Mouse (Mus musculus) hindbrain, embryonic 15.5 days (tissue): ENCODE data around the gene Ube2l3. TPM values are rescaled to one million over a fixed set of nuclear protein-coding genes. Genes with fewer than 3 reads are reported as not detected.
"Not testable (repeated sequence)": the region's sequence is repeated elsewhere in the genome, so short reads cannot be mapped to it uniquely, and the experiment has no call there.

Experiments
- ATAC-seq: fragments of 200-750 bp; cut with Nextera tagmentation; 2 replicates; pipeline ENCODE4 v1.8.0; 2017; ENCODE audit warnings: low read depth, moderate number of reproducible peaks, moderate TSS enrichment; ENCODE audit not compliant: low FRiP score
- H3K27ac ChIP-seq: fragments of 300-500 bp; sonication (generic); replicated peaks from 2 replicates; pipeline ENCODE4 v1.5.1; 2015; ENCODE audit warnings: mild to moderate bottlenecking, inconsistent platforms
- H3K27me3 ChIP-seq: fragments of 300-500 bp; sonication (generic); 2 replicates; pipeline ENCODE4 v1.6.1; 2015; ENCODE audit warnings: control low read depth, inconsistent platforms
- H3K36me3 ChIP-seq: fragments of 300-500 bp; sonication (generic); 2 replicates; pipeline ENCODE4 v1.6.1; 2015; ENCODE audit warnings: control low read depth, inconsistent platforms
- H3K4me1 ChIP-seq: fragments of 300-500 bp; sonication (generic); replicated peaks from 2 replicates; pipeline ENCODE4 v1.6.1; 2015; ENCODE audit warnings: control low read depth, inconsistent platforms
- H3K4me2 ChIP-seq: fragments of 300-500 bp; sonication (generic); 2 replicates; pipeline ENCODE4 v1.6.1; 2015; ENCODE audit warnings: moderate library complexity, mild to moderate bottlenecking, inconsistent platforms
- H3K4me3 ChIP-seq: fragments of 300-500 bp; sonication (generic); 2 replicates; pipeline ENCODE4 v1.5.1; 2015; ENCODE audit warnings: mild to moderate bottlenecking, inconsistent platforms
- H3K9ac ChIP-seq: fragments of 300-500 bp; sonication (generic); 2 replicates; pipeline ENCODE4 v1.6.1; 2015; ENCODE audit warnings: inconsistent platforms
- H3K9me3 ChIP-seq: fragments of 300-500 bp; sonication (generic); 2 replicates; pipeline ENCODE4 v1.6.1; 2016; ENCODE audit warnings: control low read depth, inconsistent platforms
- WGBS: fragments of 180-500 bp; shearing (Covaris S2); methylation state at CpG from one replicate; pipeline ENCODE4 v1.1.7; 2015; 5-methylcytosine and 5-hydroxymethylcytosine counted together
- polyA plus RNA-seq: library from polyadenylated mRNA; unstranded; fragments of >200 nt; fragmentation: Nextera tagmentation; extraction: Ambion mirVana; gene quantifications from 2 replicates; pipeline ENCODE4 v1.2.1, GENCODE M21; 2015

Ube2l3 gene
- polyA plus RNA-seq, 1 experiment from 2014 or later, result 281 TPM

GRCm38 (mm10) chr16:17168049-17168448, 34.4 kb downstream of the Ube2l3 start:
- Histone ChIP-seq H3K27me3 (no peaks in the 10 kb centered on the region), H3K9me3 (no peaks in the 10 kb centered on the region), H3K4me3 (no peak overlapping the region), H3K4me2 (no peak overlapping the region), H3K9ac (no peak overlapping the region), H3K4me1 (no peaks in the 10 kb centered on the region), H3K36me3 (peaks cover 26% of the 10 kb centered on the region), H3K27ac (no peak overlapping the region)
- WGBS, result 91% methylated on average over 5 of the region's 5 CpGs
- no peak for ATAC-seq

GRCm38 (mm10) chr16:17167179-17167578, 35.3 kb downstream of the Ube2l3 start:
- H3K27ac ChIP-seq, result no peak overlapping the region
- H3K4me3 ChIP-seq, result no peak overlapping the region
- no peaks in the 10 kb centered on the region for H3K27me3 ChIP-seq
- ATAC-seq, result no peak
- H3K4me2 ChIP-seq, result no peak overlapping the region
- H3K4me1 ChIP-seq, result no peaks in the 10 kb centered on the region
- H3K36me3 ChIP-seq, result peaks cover 19% of the 10 kb centered on the region
- no peak overlapping the region for H3K9ac ChIP-seq
- H3K9me3 ChIP-seq, result no peaks in the 10 kb centered on the region

DNA sequence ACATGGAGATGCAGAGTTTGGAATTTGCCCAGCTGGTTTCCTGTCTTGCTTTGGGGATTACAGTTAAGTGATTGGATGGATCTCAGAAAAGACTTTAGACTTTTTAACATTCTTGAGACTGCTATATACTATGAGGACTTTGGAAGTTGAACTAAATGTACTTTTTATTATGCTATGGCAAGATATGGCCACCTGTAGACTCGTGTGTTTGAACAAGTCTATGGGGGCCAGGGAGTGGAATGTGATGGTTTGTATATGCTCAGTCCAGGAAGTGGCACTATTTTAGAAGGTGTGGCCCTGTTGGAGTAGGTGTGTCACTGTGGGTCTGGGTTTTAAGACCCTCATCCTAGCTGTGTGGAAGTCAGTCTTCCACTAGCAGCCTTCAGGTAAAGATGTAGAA, 37.0 kb downstream of the Ube2l3 start:
- 97% methylated on average over 1 of the region's 1 CpGs for WGBS
- H3K4me2 ChIP-seq, H3K9ac ChIP-seq, H3K27ac ChIP-seq, H3K9me3 ChIP-seq, H3K4me1 ChIP-seq, H3K27me3 ChIP-seq, H3K4me3 ChIP-seq, ATAC-seq: not testable (repeated sequence)
- H3K36me3 ChIP-seq, result peaks cover 12% of the 10 kb centered on the region

DNA sequence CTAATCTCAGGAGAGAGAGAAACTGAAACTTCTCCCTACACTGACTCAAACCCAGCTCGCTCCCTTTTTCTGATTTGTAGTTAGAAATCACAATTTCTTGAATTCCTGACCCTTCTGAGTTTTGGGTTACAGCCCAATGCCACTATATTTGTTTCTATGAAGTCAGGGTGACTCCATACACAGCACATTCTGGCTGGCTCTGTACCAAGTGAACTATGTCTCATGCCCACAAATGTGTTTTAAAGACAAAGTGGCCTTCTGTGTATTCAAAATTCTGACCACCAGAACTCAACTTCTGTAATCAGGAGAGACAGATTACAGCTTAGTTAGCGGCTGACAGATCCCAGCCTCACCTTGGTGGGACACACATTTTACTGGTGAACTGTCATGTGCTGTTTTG, 48.1 kb downstream of the Ube2l3 start:
- Histone ChIP-seq H3K4me1 (no peaks in the 10 kb centered on the region), H3K27ac (no peak overlapping the region), H3K9ac (no peak overlapping the region), H3K9me3 (no peaks in the 10 kb centered on the region), H3K36me3 (peaks cover 22% of the 10 kb centered on the region), H3K4me3 (no peak overlapping the region), H3K4me2 (no peak overlapping the region), H3K27me3 (no peaks in the 10 kb centered on the region)
- ATAC-seq, result no peak
- 96% methylated on average over 2 of the region's 2 CpGs for WGBS

- 97% methylated on average over 4 of the region's 4 CpGs for WGBS
- H3K4me1 ChIP-seq, result peaks cover 21% of the 10 kb centered on the region
These were observed 50.6 kb downstream of the Ube2l3 start for GRCm38 (mm10) chr16:17151874-17152273.

DNA sequence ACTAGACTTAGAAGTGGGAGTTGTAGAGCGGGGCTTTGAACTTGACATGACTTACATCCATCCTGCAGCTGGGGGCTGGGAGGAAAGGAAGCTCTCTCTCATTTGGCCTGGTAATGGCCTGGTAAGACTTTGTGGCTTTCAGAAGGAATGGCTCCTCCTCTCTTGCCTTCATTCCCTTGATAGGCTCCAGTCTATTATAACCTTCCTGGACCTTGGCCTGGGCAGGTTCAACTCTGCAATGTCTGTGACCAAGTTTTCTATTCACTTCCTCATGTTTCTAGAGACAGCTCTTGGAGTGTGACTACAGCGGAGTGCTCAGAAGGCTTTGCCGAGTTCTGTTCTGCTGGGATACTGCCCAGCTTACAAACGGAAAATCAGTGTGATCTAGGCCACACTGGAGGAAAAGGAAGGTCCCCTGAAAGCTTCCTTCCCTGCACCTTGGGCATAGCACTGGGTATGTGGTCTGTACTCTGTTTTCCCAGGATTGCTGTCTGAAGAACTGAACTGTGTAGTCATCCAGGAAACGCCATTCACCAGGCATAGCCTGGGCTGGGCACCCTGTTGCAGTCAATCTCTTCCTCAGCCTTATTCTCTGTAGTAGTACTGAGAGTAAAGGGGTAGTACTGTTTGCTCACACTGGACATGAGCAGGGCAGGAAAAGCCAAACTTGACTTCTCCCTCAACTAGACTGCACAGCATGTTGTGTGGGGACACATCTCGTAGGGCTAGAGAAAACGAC, 51.8 kb downstream of the Ube2l3 start:
- Histone ChIP-seq H3K4me3 (no peak overlapping the region), H3K27me3 (no peaks in the 10 kb centered on the region), H3K9ac (no peak overlapping the region), H3K4me1 (peaks cover 21% of the 10 kb centered on the region), H3K36me3 (peaks cover 16% of the 10 kb centered on the region), H3K9me3 (no peaks in the 10 kb centered on the region), H3K4me2 (no peak overlapping the region), H3K27ac (no peak overlapping the region)
- WGBS, result 87% methylated on average over 7 of the region's 7 CpGs
- no peak for ATAC-seq

More at GRCm38 (mm10) chr16:17151874-17152273, 50.6 kb downstream of the Ube2l3 start:
- Histone ChIP-seq H3K9ac (no peak overlapping the region), H3K4me2 (no peak overlapping the region), H3K27ac (no peak overlapping the region), H3K27me3 (no peaks in the 10 kb centered on the region), H3K4me3 (no peak overlapping the region), H3K36me3 (peaks cover 16% of the 10 kb centered on the region), H3K9me3 (no peaks in the 10 kb centered on the region)
- no peak for ATAC-seq

- ATAC-seq, result peak; percentile 4
- H3K4me2 ChIP-seq, result peak overlapping the region; percentile 94
- no peaks in the 10 kb centered on the region for H3K9me3 ChIP-seq
- no peaks in the 10 kb centered on the region for H3K27me3 ChIP-seq
- H3K27ac ChIP-seq, result no peak overlapping the region
- H3K4me1 ChIP-seq, result peaks cover 21% of the 10 kb centered on the region
- H3K36me3 ChIP-seq, result peaks cover 6% of the 10 kb centered on the region
- peak overlapping the region; percentile 61 for H3K9ac ChIP-seq
- peak overlapping the region; percentile 59 for H3K4me3 ChIP-seq
- 7% methylated on average over 16 of the region's 16 CpGs for WGBS
These were observed 54.4 kb downstream of the Ube2l3 start for GRCm38 (mm10) chr16:17148084-17148483.

GRCm38 (mm10) chr16:17147391-17147929, 55.0 kb downstream of the Ube2l3 start:
- Histone ChIP-seq H3K27ac (peak overlapping the region; percentile 67), H3K4me1 (peaks cover 21% of the 10 kb centered on the region), H3K9ac (peak overlapping the region; percentile 61), H3K36me3 (no peaks in the 10 kb centered on the region; the same call in 1 of the 2 replicates), H3K27me3 (no peaks in the 10 kb centered on the region), H3K4me2 (peak overlapping the region; percentile 94), H3K9me3 (no peaks in the 10 kb centered on the region), H3K4me3 (peak overlapping the region; percentile 59)
- peak; percentile 68 for ATAC-seq
- WGBS, result under 1% methylated on average over 41 of the region's 41 CpGs

- no peaks in the 10 kb centered on the region for H3K27me3 ChIP-seq
- peak within 1 kb of the TSS; percentile 94 for H3K4me2 ChIP-seq
- H3K9me3 ChIP-seq, result no peaks in the 10 kb centered on the region
- peak; percentile 89 for ATAC-seq
- peak within 1 kb of the TSS; percentile 67 for H3K27ac ChIP-seq
- H3K4me3 ChIP-seq, result peak within 1 kb of the TSS; percentile 59
- H3K36me3 ChIP-seq, result no peaks in the 10 kb centered on the region
- peak within 1 kb of the TSS; percentile 61 for H3K9ac ChIP-seq
- WGBS, result under 1% methylated on average over 34 of the region's 34 CpGs
- peaks cover 21% of the 10 kb centered on the region for H3K4me1 ChIP-seq
These were observed 55.6 kb downstream of the Ube2l3 start, which contains the start of gene Ccdc116 for GRCm38 (mm10) chr16:17146772-17147235. TSS of gene Ccdc116 (minus strand) at chr16:17147229.

DNA sequence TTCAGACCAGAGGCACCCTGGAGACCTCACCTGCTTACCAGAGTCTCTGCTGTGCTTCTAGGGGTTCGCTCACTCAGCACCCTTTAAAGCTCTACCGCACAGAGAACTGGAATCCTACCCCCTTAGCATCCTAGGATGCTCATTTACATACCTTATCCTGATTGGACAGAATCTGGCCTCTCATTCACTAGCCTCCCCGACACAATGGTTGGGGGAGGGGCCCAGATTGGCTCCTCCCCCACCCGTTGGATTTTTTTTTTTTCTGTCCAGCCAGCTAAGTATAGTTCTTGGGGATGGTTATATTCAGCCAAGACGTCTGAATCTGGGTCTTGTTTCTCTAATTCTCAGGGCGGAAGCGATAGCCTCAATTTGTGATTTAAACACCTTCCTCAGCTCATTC, 58.1 kb downstream of the Ube2l3 start, which contains the start of gene Ydjc:
TSS of gene Ydjc (plus strand) at position 283 of the 400 bp plus-strand sequence.
- peaks cover 21% of the 10 kb centered on the region for H3K4me1 ChIP-seq
- H3K27ac ChIP-seq, result no peak within 1 kb of the TSS
- H3K9me3 ChIP-seq, result no peaks in the 10 kb centered on the region
- no peak within 1 kb of the TSS for H3K9ac ChIP-seq
- no peaks in the 10 kb centered on the region for H3K27me3 ChIP-seq
- H3K36me3 ChIP-seq, result no peaks in the 10 kb centered on the region
- no peak within 1 kb of the TSS for H3K4me2 ChIP-seq
- WGBS, result 17% methylated on average over 7 of the region's 7 CpGs
- no peak for ATAC-seq
- no peak within 1 kb of the TSS for H3K4me3 ChIP-seq

DNA sequence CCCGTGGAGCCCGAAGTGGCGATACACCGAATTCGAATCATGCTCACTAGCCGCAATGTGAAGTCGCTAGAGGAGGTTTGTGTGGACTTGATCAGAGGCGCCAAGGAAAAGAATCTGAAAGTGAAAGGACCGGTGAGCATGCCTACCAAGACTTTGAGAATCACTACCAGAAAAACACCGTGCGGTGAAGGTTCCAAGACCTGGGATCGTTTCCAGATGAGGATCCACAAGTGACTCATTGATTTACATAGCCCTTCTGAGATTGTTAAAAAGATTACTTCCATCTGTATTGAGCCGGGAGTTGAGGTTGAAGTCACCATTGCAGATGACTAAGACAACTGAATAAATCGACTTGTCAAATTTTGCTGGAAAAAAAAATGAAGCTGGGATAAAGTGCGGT, 65.1 kb downstream of the Ube2l3 start:
- H3K9ac ChIP-seq, result no peak overlapping the region
- no peaks in the 10 kb centered on the region for H3K9me3 ChIP-seq
- no peak overlapping the region for H3K27ac ChIP-seq
- WGBS, result 89% methylated on average over 15 of the region's 15 CpGs
- ATAC-seq, result no peak
- H3K4me1 ChIP-seq, result peaks cover 6% of the 10 kb centered on the region
- no peak overlapping the region for H3K4me2 ChIP-seq
- no peak overlapping the region for H3K4me3 ChIP-seq
- no peaks in the 10 kb centered on the region for H3K27me3 ChIP-seq
- H3K36me3 ChIP-seq, result no peaks in the 10 kb centered on the region

DNA sequence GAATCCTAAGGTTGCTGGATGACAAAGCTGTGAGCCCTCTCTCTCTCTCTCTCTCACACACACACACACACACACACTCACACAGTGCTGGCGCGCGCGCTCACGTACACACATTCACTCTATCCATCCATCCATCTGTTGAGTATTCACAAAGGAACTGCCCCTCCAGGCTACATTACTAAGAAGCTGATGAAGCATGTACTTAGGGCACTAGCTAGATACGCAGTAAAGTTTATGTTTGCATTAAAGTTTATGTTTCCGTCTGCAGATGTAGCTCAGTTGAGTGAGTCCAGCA, 69.6 kb downstream of the Ube2l3 start:
- no peaks in the 10 kb centered on the region for H3K9me3 ChIP-seq
- H3K4me2 ChIP-seq, result peak overlapping the region; percentile 99
- H3K27me3 ChIP-seq, result no peaks in the 10 kb centered on the region
- 35% methylated on average over 7 of the region's 7 CpGs for WGBS
- no peaks in the 10 kb centered on the region for H3K36me3 ChIP-seq
- H3K9ac ChIP-seq, result peak overlapping the region; percentile 23
- no peak for ATAC-seq
- no peak overlapping the region for H3K27ac ChIP-seq
- peaks cover 18% of the 10 kb centered on the region for H3K4me1 ChIP-seq
- H3K4me3 ChIP-seq, result peak overlapping the region; percentile 92
